Mouse (Mus musculus) C2C12 (cell line): ENCODE data around the gene Aoc1. TPM values are rescaled to one million over a fixed set of nuclear protein-coding genes. Genes with fewer than 3 reads are reported as not detected.
A peak's percentile ranks its signal among the peaks of the same experiment; 100 is the strongest.

Experiments
- H3K27me3 ChIP-seq: one replicate; pipeline ENCODE4 v1.6.1; 2011; ENCODE audit not compliant: control insufficient read depth, insufficient read depth, insufficient read length
- H3K36me3 ChIP-seq: one replicate; pipeline ENCODE4 v1.6.1; 2011; ENCODE audit not compliant: control insufficient read depth, insufficient read depth
- H3K4me3 ChIP-seq: one replicate; pipeline ENCODE4 v1.5.1; 2011; ENCODE audit warnings: mild to moderate bottlenecking, control low read depth; ENCODE audit not compliant: poor library complexity, insufficient read depth, severe bottlenecking
- H3K79me2 ChIP-seq: one replicate; pipeline ENCODE4 v1.6.1; 2011; ENCODE audit not compliant: control insufficient read depth, insufficient read depth
- H3K79me3 ChIP-seq: one replicate; pipeline ENCODE4 v1.6.1; 2011; ENCODE audit warnings: low read depth, control low read depth
- H3ac ChIP-seq: one replicate; pipeline ENCODE3; 2011; ENCODE audit warnings: low read depth; ENCODE audit not compliant: control insufficient read depth, insufficient read length
- CEBPB ChIP-seq: IDR thresholded peaks from one replicate; pipeline ENCODE4 v1.6.1; 2011; ENCODE audit warnings: low read depth, mild to moderate bottlenecking, control low read depth, moderate library complexity
- CTCF ChIP-seq: IDR thresholded peaks from one replicate; pipeline ENCODE4 v1.5.1; 2011; ENCODE audit not compliant: control insufficient read depth, insufficient read depth, insufficient read length
- FOSL1 ChIP-seq: IDR thresholded peaks from one replicate; pipeline ENCODE4 v1.8.0; 2011; ENCODE audit warnings: mild to moderate bottlenecking, low read length; ENCODE audit not compliant: poor library complexity, insufficient read depth, severe bottlenecking
- MAX ChIP-seq: IDR thresholded peaks from one replicate; pipeline ENCODE4 v1.6.1; 2011; ENCODE audit warnings: mild to moderate bottlenecking, control low read depth
- MYOD1 ChIP-seq: IDR thresholded peaks from one replicate; pipeline ENCODE4 v1.6.1; 2011; ENCODE audit warnings: low read depth; ENCODE audit not compliant: control insufficient read depth, insufficient read length
- MYOG ChIP-seq: IDR thresholded peaks from one replicate; pipeline ENCODE4 v1.6.1; 2011; ENCODE audit not compliant: control insufficient read depth, insufficient read length; ENCODE audit errors: extremely low read depth
- USF1 ChIP-seq: IDR thresholded peaks from one replicate; pipeline ENCODE4 v1.6.1; 2011; ENCODE audit warnings: low read depth, mild to moderate bottlenecking, control low read depth, moderate library complexity
- polyA plus RNA-seq: library from polyadenylated mRNA; unstranded; fragments of >200 nt; fragmentation: generic; extraction: Trizol; gene quantifications from one replicate; pipeline ENCODE4 v1.2.1, GENCODE M21; 2012; ENCODE audit warnings: missing spikeins

Gene Aoc1
- polyA plus RNA-seq, 1 experiment = not detected

- Histone ChIP-seq H3K4me3 (no peak overlapping the region), H3K79me2 (no peaks in the 10 kb centered on the region), H3K79me3 (no peaks in the 10 kb centered on the region), H3K27me3 (no peaks in the 10 kb centered on the region), H3ac (no peak overlapping the region), H3K36me3 (no peaks in the 10 kb centered on the region)
- TF ChIP-seq MYOD1 (no peak), USF1 (no peak), MAX (no peak), FOSL1 (no peak), CTCF (no peak), MYOG (no peak), CEBPB (no peak)
Measured at GRCm38 (mm10) chr6:48867158-48867557, 5.5 kb upstream of the Aoc1 start.

GRCm38 (mm10) chr6:48869774-48870173, 2.9 kb upstream of the Aoc1 start:
- no peaks in the 10 kb centered on the region for H3K79me2 ChIP-seq

GRCm38 (mm10) chr6:48874576-48874975, 1.9 kb downstream of the Aoc1 start:
- no peak overlapping the region for H3ac ChIP-seq
- H3K36me3 ChIP-seq = no peaks in the 10 kb centered on the region
- no peak overlapping the region for H3K4me3 ChIP-seq
- no peaks in the 10 kb centered on the region for H3K79me2 ChIP-seq
- H3K79me3 ChIP-seq = no peaks in the 10 kb centered on the region
- TF ChIP-seq MYOG = no peak
- no peak for TF ChIP-seq CTCF
- TF ChIP-seq MYOD1 = no peak
- TF ChIP-seq USF1 = no peak
- no peak for TF ChIP-seq MAX
- no peak for TF ChIP-seq FOSL1
- TF ChIP-seq CEBPB = no peak
- H3K27me3 ChIP-seq = no peaks in the 10 kb centered on the region

More at GRCm38 (mm10) chr6:48869774-48870173, 2.9 kb upstream of the Aoc1 start:
- H3K4me3 ChIP-seq = no peak overlapping the region
- H3ac ChIP-seq = no peak overlapping the region
- TF ChIP-seq CTCF (no peak), USF1 (peak; percentile 20)
- H3K27me3 ChIP-seq = no peaks in the 10 kb centered on the region
- H3K79me3 ChIP-seq = no peaks in the 10 kb centered on the region
- no peaks in the 10 kb centered on the region for H3K36me3 ChIP-seq

- no peak for TF ChIP-seq MYOD1
- TF ChIP-seq CTCF = no peak
- no peak for TF ChIP-seq USF1
- no peak for TF ChIP-seq MAX
- no peak for TF ChIP-seq FOSL1
- TF ChIP-seq MYOG = no peak
- TF ChIP-seq CEBPB = no peak
- no peaks in the 10 kb centered on the region for H3K79me2 ChIP-seq
- no peak overlapping the region for H3K4me3 ChIP-seq
- H3ac ChIP-seq = no peak overlapping the region
- no peaks in the 10 kb centered on the region for H3K36me3 ChIP-seq
- H3K79me3 ChIP-seq = no peaks in the 10 kb centered on the region
- no peaks in the 10 kb centered on the region for H3K27me3 ChIP-seq
Measured at GRCm38 (mm10) chr6:48875515-48875914, 2.8 kb downstream of the Aoc1 start.

GRCm38 (mm10) chr6:48876510-48877135, 3.9 kb downstream of the Aoc1 start:
- Histone ChIP-seq H3K79me3 (no peaks in the 10 kb centered on the region), H3K79me2 (no peaks in the 10 kb centered on the region), H3K36me3 (no peaks in the 10 kb centered on the region), H3ac (no peak overlapping the region), H3K4me3 (no peak overlapping the region), H3K27me3 (no peaks in the 10 kb centered on the region)
- TF ChIP-seq USF1 (no peak), CEBPB (no peak), MYOD1 (no peak), MYOG (no peak), CTCF (no peak), FOSL1 (no peak)

- Histone ChIP-seq H3K79me2 (no peaks in the 10 kb centered on the region), H3K4me3 (no peak overlapping the region), H3K27me3 (no peaks in the 10 kb centered on the region), H3ac (no peak overlapping the region), H3K36me3 (no peaks in the 10 kb centered on the region), H3K79me3 (no peaks in the 10 kb centered on the region)
- TF ChIP-seq MYOG (no peak), CTCF (no peak), MYOD1 (no peak)
Measured at GRCm38 (mm10) chr6:48894203-48894602, 21.5 kb downstream of the Aoc1 start.
